Mouse (Mus musculus) forebrain, embryonic 15.5 days (tissue): ENCODE measurements at regions not wholly inside any gene's neighbourhood (a gene's known extent, or its start where the extent isn't known, plus 50 kb on each side); places are given as distances from the start of the nearest gene placed in this dataset.
A peak's percentile ranks its signal among the peaks of the same experiment; 100 is the strongest.

Experiments used
- ATAC-seq: fragments of 200-750 bp; cut with Nextera tagmentation; replicated peaks from 2 replicates; pipeline ENCODE4 v1.8.0; 2017; ENCODE audit warnings: mild to moderate bottlenecking, moderate TSS enrichment, moderate library complexity
- H3K27ac ChIP-seq: fragments of 300-500 bp; sonication (generic); replicated peaks from 2 replicates; pipeline ENCODE4 v1.5.1; 2015; ENCODE audit warnings: mild to moderate bottlenecking, inconsistent platforms
- H3K27me3 ChIP-seq: fragments of 300-500 bp; sonication (generic); 2 replicates; pipeline ENCODE4 v1.6.1; 2015; ENCODE audit warnings: inconsistent platforms
- H3K36me3 ChIP-seq: fragments of 300-500 bp; sonication (generic); 2 replicates; pipeline ENCODE4 v1.6.1; 2015; ENCODE audit warnings: mild to moderate bottlenecking, inconsistent platforms
- H3K4me1 ChIP-seq: fragments of 300-500 bp; sonication (generic); 2 replicates; pipeline ENCODE4 v1.6.1; 2015; ENCODE audit warnings: inconsistent platforms
- H3K4me2 ChIP-seq: fragments of 300-500 bp; sonication (generic); replicated peaks from 2 replicates; pipeline ENCODE4 v1.6.1; 2015; ENCODE audit warnings: mild to moderate bottlenecking, inconsistent platforms
- H3K4me3 ChIP-seq: fragments of 300-500 bp; sonication (generic); 2 replicates; pipeline ENCODE4 v1.5.1; 2015; ENCODE audit warnings: mild to moderate bottlenecking, inconsistent platforms
- H3K9ac ChIP-seq: fragments of 300-500 bp; sonication (generic); replicated peaks from 2 replicates; pipeline ENCODE4 v1.6.1; 2015; ENCODE audit warnings: mild to moderate bottlenecking, inconsistent platforms
- H3K9me3 ChIP-seq: fragments of 300-500 bp; sonication (generic); 2 replicates; pipeline ENCODE4 v1.6.1; 2016; ENCODE audit warnings: inconsistent platforms
- WGBS: fragments of 180-500 bp; shearing (Covaris S2); methylation state at CpG from one replicate; pipeline ENCODE4 v1.1.7; 2015; ENCODE audit warnings: mixed read lengths; 5-methylcytosine and 5-hydroxymethylcytosine counted together

DNA sequence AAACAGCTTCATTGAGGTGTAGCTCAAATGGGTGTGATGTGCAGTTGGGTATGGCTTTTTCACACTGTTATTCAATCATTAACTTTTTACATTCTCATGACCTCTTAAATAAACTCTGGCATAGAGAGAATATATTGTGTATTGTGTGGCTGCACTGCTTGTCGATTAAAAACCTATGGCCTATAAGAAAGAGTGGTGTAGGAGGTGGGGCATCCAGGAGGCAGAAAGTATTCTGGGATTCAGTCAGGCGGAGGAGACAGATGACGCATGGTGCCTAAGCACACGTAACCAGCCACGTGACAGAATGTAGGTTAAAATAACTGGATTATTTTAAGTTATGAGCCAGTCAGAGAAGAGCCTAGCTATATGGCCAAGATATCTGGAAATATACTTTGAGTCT is 78.2 kb upstream of the Slc16a7 start:
- Histone ChIP-seq H3K36me3 (no peaks in the 10 kb centered on the region), H3K27me3 (no peaks in the 10 kb centered on the region), H3K4me1 (no peaks in the 10 kb centered on the region), H3K4me3 (no peak overlapping the region), H3K9me3 (no peaks in the 10 kb centered on the region), H3K27ac (no peak overlapping the region), H3K4me2 (no peak overlapping the region), H3K9ac (no peak overlapping the region)
- no peak for ATAC-seq
- WGBS: 90% methylated on average over 5 of the region's 5 CpGs

DNA sequence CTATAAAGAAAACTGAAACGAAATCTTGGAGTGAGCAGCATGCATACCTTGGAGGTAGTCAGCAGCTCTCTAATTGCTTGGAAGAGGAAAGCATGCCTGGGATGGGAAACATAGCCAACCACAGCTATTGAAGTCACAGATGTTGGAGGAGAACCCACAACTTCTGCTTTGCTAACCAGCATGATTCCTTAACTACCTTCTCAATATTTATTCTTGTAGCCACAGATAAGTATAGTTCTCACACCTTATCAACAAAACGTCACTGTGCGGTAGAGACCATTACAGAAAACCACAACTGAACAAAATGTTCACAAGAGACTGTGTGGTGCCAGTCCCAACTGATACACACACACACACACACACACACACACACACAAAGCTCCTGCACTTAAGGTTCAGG is 99.1 kb upstream of the Slc16a7 start:
- Histone ChIP-seq H3K27me3 (no peaks in the 10 kb centered on the region), H3K4me1 (peaks cover 3% of the 10 kb centered on the region; the same call in 1 of the 2 replicates), H3K9me3 (no peaks in the 10 kb centered on the region), H3K4me2 (no peak overlapping the region), H3K27ac (no peak overlapping the region), H3K4me3 (no peak overlapping the region), H3K9ac (no peak overlapping the region), H3K36me3 (no peaks in the 10 kb centered on the region)
- 84% methylated on average over 3 of the region's 3 CpGs for WGBS
- no peak for ATAC-seq

DNA sequence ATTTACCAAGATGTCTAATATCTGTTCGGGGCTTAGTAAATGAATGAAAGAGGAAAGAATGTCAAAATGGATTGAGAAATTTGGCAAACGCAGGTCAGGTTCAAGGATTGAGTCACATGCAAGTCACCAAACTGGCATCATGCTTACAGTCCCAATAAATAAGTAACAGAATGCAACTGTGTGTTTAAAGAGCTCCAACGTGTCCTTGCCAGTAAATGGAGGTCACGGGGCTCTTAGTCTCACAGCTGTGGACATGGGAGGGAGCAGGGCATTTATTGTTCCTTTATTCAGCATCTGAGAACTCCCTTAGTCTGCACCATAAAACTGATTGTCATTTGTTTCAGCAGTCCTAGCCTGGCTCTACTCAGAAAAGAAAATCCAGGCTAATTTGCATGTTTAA is 101.1 kb upstream of the Slc16a7 start:
- Histone ChIP-seq H3K9ac (no peak overlapping the region), H3K27ac (no peak overlapping the region), H3K27me3 (no peaks in the 10 kb centered on the region), H3K4me1 (peaks cover 3% of the 10 kb centered on the region; the same call in 1 of the 2 replicates), H3K4me2 (no peak overlapping the region), H3K9me3 (no peaks in the 10 kb centered on the region), H3K36me3 (no peaks in the 10 kb centered on the region), H3K4me3 (no peak overlapping the region)
- no peak for ATAC-seq
- 40% methylated on average over 4 of the region's 4 CpGs for WGBS

DNA sequence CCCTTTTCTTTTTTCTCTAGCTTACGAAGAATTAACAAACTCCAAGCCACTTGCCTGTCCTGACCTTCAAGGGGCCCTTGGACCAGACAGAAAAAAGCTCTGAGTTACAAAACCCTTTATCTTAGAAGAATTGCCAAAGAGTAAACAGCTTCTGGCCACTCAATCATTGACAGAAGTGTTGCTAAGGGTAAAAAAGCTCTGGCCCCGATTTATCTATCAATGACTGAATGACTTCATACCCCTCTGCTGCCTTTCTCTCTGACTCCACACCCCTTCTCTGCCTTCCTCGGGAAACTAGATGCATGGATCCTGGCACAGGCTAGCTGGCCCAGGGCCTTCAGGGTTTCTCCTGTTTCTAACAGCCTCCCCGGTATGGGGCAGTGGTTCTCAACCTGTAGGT is 105.2 kb upstream of the Slc16a7 start:
- H3K9me3 ChIP-seq: no peaks in the 10 kb centered on the region
- peaks cover 3% of the 10 kb centered on the region; the same call in 1 of the 2 replicates for H3K4me1 ChIP-seq
- WGBS: 94% methylated on average over 4 of the region's 4 CpGs
- no peak for ATAC-seq
- no peaks in the 10 kb centered on the region for H3K36me3 ChIP-seq
- no peak overlapping the region for H3K9ac ChIP-seq
- no peaks in the 10 kb centered on the region for H3K27me3 ChIP-seq
- H3K4me2 ChIP-seq: no peak overlapping the region
- no peak overlapping the region for H3K4me3 ChIP-seq
- H3K27ac ChIP-seq: no peak overlapping the region

DNA sequence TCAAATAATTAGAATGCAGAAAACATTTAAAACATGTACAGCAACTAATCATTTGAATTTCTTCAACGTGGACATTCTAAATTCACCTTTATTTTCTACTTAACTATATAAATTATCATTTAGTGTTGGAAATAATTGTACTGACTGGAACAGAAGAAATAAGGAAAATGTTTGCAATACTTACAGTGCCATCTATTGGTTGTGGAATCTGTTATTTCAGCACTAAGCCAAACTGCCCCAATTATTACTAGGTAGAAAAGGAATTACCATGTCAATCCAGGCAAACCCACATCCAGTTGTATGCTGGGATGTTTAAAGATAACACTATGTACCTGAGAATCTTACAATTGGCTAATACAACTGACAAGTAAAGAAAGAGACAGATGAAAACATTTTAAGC is 109.1 kb upstream of the Slc16a7 start:
- H3K9me3 ChIP-seq: no peaks in the 10 kb centered on the region
- no peak overlapping the region for H3K27ac ChIP-seq
- no peak overlapping the region for H3K4me3 ChIP-seq
- H3K9ac ChIP-seq: no peak overlapping the region
- H3K4me1 ChIP-seq: no peaks in the 10 kb centered on the region
- ATAC-seq: no peak
- H3K36me3 ChIP-seq: no peaks in the 10 kb centered on the region
- H3K27me3 ChIP-seq: no peaks in the 10 kb centered on the region
- no peak overlapping the region for H3K4me2 ChIP-seq
- 29% methylated on average over 1 of the region's 1 CpGs for WGBS

DNA sequence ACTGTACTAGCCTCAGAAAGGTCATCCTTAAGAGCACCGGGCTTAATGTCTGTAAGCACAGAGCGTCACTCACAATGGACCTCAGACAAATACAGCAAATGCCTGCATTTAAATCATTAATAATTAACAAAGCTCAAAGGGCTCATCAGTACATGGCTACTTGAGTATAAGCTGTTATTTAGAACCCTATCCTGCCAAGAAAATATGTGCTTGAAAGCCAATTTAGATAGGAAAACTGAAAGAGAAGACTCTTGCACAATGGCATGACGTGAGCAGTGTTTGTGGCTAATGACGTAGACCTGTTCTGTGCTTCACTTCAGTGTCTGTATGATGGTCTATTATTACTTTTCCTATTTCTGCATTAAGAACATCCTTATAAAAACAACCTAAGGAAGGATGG is 111.1 kb upstream of the Slc16a7 start:
- Histone ChIP-seq H3K27me3 (no peaks in the 10 kb centered on the region), H3K9ac (no peak overlapping the region), H3K4me2 (no peak overlapping the region), H3K4me1 (no peaks in the 10 kb centered on the region), H3K27ac (no peak overlapping the region), H3K4me3 (no peak overlapping the region), H3K9me3 (no peaks in the 10 kb centered on the region), H3K36me3 (no peaks in the 10 kb centered on the region)
- 60% methylated on average over 4 of the region's 4 CpGs for WGBS
- ATAC-seq: no peak

DNA sequence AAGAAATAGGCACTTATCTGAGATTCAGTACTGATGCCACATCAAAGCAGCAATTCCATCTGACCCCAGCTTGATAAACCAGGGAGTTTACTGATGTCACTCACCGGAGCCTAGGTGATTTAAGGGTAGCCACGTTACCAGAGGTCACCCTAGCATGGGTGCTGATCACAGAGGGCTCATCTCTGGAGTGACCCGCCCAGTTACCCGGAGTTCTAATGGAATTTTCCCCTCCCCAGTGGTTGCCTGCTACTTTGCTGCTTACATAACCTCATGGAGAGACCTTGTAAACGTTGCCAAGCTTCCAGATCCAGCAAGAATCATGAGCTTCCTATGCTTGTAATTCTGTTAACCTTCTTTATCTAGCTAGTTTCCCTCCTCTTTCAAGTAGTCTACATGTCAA is 125.8 kb upstream of the Slc16a7 start:
- Histone ChIP-seq H3K27ac (no peak overlapping the region), H3K9me3 (no peaks in the 10 kb centered on the region), H3K4me3 (no peak overlapping the region), H3K9ac (no peak overlapping the region), H3K36me3 (no peaks in the 10 kb centered on the region), H3K4me2 (no peak overlapping the region), H3K4me1 (no peaks in the 10 kb centered on the region), H3K27me3 (no peaks in the 10 kb centered on the region)
- 90% methylated on average over 5 of the region's 5 CpGs for WGBS
- no peak for ATAC-seq

DNA sequence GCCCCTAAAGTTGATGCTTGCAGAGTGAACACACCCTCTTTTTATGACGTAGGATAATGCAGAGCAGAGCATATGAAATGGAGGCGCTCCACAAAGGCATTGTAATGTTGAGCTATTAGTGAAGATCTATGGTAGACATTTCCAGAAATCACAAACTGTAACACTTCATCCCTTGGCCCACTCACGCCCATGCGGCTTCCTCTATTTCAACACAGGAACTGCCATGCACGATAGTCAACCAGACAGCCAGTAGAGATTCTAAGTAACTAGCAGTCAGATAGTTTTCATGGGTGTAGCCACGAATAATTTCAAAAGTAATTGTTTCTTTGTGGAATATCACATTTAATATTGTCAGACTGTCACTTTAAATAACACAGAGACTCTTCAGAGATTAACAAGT is 141.6 kb upstream of the Slc16a7 start:
- no peak overlapping the region for H3K27ac ChIP-seq
- H3K9ac ChIP-seq: no peak overlapping the region
- no peaks in the 10 kb centered on the region for H3K27me3 ChIP-seq
- H3K4me1 ChIP-seq: no peaks in the 10 kb centered on the region
- H3K4me2 ChIP-seq: no peak overlapping the region
- ATAC-seq: no peak
- H3K4me3 ChIP-seq: no peak overlapping the region
- H3K36me3 ChIP-seq: no peaks in the 10 kb centered on the region
- WGBS: 94% methylated on average over 6 of the region's 6 CpGs
- no peaks in the 10 kb centered on the region for H3K9me3 ChIP-seq

DNA sequence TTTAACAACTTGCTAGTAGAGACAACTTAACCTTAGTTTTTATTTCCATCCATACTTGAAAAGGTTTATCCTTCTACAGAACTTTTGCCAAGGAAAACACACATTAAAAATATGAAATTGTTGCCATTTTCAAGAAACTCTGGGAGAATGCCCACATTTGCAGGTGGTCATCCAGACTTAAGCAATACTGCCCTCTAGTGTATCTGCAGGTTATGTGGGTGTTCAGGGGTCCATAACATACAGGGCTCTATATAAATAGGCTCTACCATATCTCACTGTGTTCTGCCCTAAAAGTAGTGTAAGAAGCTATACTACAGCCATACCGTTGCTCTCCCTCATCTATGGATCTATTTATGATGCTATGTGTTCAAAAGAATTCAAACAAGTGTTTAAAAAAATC is 149.1 kb upstream of the Slc16a7 start:
- 44% methylated on average over 1 of the region's 1 CpGs for WGBS
- 0 out of 2 replicates have a peak, but pooled peaks have one; percentile 43 for ATAC-seq
- Histone ChIP-seq H3K27ac (no peak overlapping the region), H3K4me2 (no peak overlapping the region), H3K4me1 (no peaks in the 10 kb centered on the region), H3K4me3 (no peak overlapping the region), H3K9ac (no peak overlapping the region), H3K9me3 (no peaks in the 10 kb centered on the region), H3K27me3 (no peaks in the 10 kb centered on the region), H3K36me3 (no peaks in the 10 kb centered on the region)

DNA sequence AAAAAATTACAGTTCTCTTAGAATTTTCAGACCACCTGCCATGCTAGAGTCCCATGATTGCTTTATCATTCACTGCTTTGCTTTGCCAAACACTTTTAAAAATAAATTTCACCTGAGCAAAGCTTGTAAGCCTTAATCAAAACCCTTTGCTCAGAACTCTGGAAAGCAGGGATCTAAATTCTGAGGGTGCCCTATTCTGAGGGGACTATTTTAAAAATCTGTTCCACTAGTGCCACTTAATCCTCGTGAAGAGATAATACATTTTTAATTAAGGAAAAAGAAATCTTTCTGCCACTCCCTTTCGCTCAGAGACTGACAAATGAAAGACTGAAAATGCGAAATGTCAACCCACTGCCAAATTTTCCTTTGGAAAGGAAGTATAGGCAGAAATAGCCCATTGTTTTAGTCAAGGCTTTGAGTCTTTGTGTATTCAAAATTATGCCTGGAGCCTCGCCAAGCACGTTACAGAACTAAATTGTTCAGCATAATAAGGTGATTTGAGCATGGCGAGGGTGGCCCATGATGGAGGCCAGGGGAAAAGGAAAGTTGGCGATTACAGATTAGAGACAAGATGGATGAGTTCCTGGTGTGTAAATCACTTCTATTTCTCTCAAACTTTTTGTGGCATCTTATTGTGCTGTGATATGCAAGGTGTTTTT is 197.4 kb upstream of the Slc16a7 start:
- Histone ChIP-seq H3K9me3 (no peaks in the 10 kb centered on the region), H3K27me3 (no peaks in the 10 kb centered on the region), H3K4me2 (no peak overlapping the region), H3K36me3 (no peaks in the 10 kb centered on the region), H3K4me3 (no peak overlapping the region), H3K4me1 (peaks cover 6% of the 10 kb centered on the region; the same call in 1 of the 2 replicates), H3K27ac (0 out of 2 replicates have a peak overlapping the region, but pooled peaks have one; percentile 37), H3K9ac (no peak overlapping the region)
- 8% methylated on average over 7 of the region's 7 CpGs for WGBS
- peak; percentile 86 for ATAC-seq

DNA sequence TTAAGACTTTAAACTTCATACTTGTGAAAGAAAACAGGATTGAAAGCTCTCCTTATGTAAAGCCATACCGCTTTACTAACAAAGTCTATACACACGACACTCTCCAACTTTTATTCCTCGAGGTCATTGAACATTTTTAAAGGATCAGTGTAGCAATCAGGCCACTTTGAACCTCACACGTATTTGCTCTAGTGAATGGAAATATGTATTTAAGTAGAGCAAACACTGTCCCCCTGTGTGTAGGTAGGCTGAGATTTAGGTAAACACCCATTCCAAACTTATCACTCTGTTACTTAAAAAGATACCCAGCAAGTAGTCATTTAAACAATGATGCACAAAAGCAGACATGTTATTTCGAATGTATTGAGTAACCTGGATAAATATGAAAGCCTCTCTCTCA is 203.7 kb upstream of the Slc16a7 start:
- H3K4me3 ChIP-seq: no peak overlapping the region
- H3K9me3 ChIP-seq: no peaks in the 10 kb centered on the region
- no peak overlapping the region for H3K4me2 ChIP-seq
- 91% methylated on average over 5 of the region's 5 CpGs for WGBS
- no peaks in the 10 kb centered on the region for H3K36me3 ChIP-seq
- H3K27me3 ChIP-seq: no peaks in the 10 kb centered on the region
- no peak for ATAC-seq
- H3K4me1 ChIP-seq: no peaks in the 10 kb centered on the region
- H3K9ac ChIP-seq: no peak overlapping the region
- no peak overlapping the region for H3K27ac ChIP-seq

DNA sequence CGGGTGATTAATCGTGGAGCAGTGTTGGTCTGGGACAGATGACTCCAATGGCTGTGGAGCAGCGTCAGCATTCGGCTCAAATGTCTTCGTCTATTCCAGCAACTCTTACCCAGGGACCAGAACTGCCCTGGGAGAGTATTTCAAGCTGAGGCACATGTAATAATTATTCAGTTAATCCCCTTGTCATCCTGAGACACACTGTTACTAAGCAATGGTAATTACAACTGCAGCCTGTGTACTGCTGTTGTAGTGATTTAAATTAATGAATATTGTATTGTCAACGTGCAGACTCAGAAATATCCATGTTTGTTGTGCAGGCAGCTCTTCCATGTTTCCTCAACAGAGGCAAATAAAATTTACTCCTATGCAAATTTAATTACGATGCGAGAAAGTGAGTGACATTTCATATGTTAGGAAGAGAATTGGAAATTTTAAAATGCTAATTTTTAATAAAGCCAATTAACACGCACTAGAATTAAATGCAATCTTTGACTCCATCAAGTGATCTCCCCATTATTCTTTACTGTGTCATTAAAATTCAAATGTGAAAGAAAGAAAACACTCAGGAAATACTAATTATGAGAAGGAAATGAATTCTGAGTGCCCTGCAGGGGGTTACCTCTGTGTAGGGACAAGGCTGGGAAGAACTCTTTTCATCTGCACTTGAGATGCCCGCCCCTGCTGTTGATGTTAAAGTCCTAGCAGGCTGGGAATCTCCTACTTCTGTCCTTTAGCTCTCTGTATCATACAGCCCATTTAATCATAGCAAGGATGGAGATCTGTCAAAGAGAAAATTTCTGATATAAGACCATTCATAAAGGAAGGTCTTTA is 218.7 kb upstream of the Slc16a7 start:
- H3K4me1 ChIP-seq: peaks cover 10% of the 10 kb centered on the region
- WGBS: 20% methylated on average over 10 of the region's 10 CpGs
- H3K4me2 ChIP-seq: no peak overlapping the region
- no peaks in the 10 kb centered on the region for H3K36me3 ChIP-seq
- no peak overlapping the region for H3K4me3 ChIP-seq
- ATAC-seq: peak; percentile 93
- no peaks in the 10 kb centered on the region for H3K27me3 ChIP-seq
- no peaks in the 10 kb centered on the region for H3K9me3 ChIP-seq
- no peak overlapping the region for H3K9ac ChIP-seq
- H3K27ac ChIP-seq: no peak overlapping the region
